Mouse (Mus musculus) CH12.LX (cell line): ENCODE results near the gene Ldlr. TPM values are rescaled to one million over a fixed set of nuclear protein-coding genes. Genes with fewer than 3 reads are reported as not detected.

Experiments
- DNase-seq: peaks from one replicate; pipeline ENCODE4 v3.0.0-alpha.2; 2013; ENCODE audit errors: extremely low read depth
- H3K27ac ChIP-seq: 2 replicates; pipeline ENCODE4 v1.5.1; 2012; ENCODE audit warnings: low read depth, mild to moderate bottlenecking, control low read depth, moderate library complexity; ENCODE audit not compliant: insufficient read depth
- H3K27me3 ChIP-seq: replicated peaks from 2 replicates; pipeline ENCODE3; 2012; ENCODE audit warnings: inconsistent platforms
- H3K36me3 ChIP-seq, 2 experiments: replicated peaks in 1 of 2; 2 replicates each; pipeline versions ENCODE3 to v1.6.1; 2012; ENCODE audit warnings: inconsistent platforms in 1 of 2, low read length in 1 of 2, mild to moderate bottlenecking in 1 of 2, mixed read lengths in 1 of 2, moderate library complexity in 1 of 2; ENCODE audit not compliant: control insufficient read depth in 1 of 2, insufficient read depth in 1 of 2
- H3K4me1 ChIP-seq, 2 experiments: 2 replicates each; pipeline ENCODE4 v1.6.1; 2012; ENCODE audit warnings: inconsistent platforms in 1 of 2, moderate library complexity in 1 of 2; ENCODE audit not compliant: insufficient read depth in 2 of 2, control insufficient read depth in 1 of 2
- H3K4me2 ChIP-seq: 2 replicates; pipeline ENCODE4 v1.6.1; 2012; ENCODE audit warnings: low read depth, mild to moderate bottlenecking, control low read depth; ENCODE audit not compliant: poor library complexity, insufficient read depth, severe bottlenecking
- H3K4me3 ChIP-seq, 3 experiments: fragments of 150-350 bp in 1 of 3; sonication (generic) in 1 of 3; replicated peaks in 1 of 3; 2 replicates each; pipeline versions ENCODE3 to v1.5.1; 2011 to 2012; ENCODE audit warnings: low read depth in 2 of 3, low read length in 2 of 3, mild to moderate bottlenecking in 2 of 3, moderate library complexity in 2 of 3, control low read depth in 1 of 3, improper control_type of control experiment in 1 of 3, inconsistent platforms in 1 of 3, mixed read lengths in 1 of 3; ENCODE audit not compliant: poor library complexity in 1 of 3
- H3K79me2 ChIP-seq: replicated peaks from 2 replicates; pipeline ENCODE4 v1.6.1; 2012; ENCODE audit warnings: mild to moderate bottlenecking, moderate library complexity; ENCODE audit not compliant: control insufficient read depth, poor library complexity, insufficient read depth, severe bottlenecking; ENCODE audit errors: extremely low read depth
- H3K9ac ChIP-seq: 2 replicates; pipeline ENCODE4 v1.6.1; 2012; ENCODE audit warnings: low read depth, mild to moderate bottlenecking, control low read depth, moderate library complexity; ENCODE audit not compliant: insufficient read depth
- H3K9me3 ChIP-seq: replicated peaks from 2 replicates; pipeline ENCODE3; 2012; ENCODE audit warnings: low read length, inconsistent platforms, mixed read lengths
- CHD1 ChIP-seq: IDR thresholded peaks from 2 replicates; pipeline ENCODE4 v1.6.1; 2012; ENCODE audit warnings: low read depth, low read length, improper control_type of control experiment, inconsistent platforms
- CTCF ChIP-seq, 2 experiments: IDR thresholded peaks in 1 of 2; conservative IDR thresholded peaks in 1 of 2; 2 replicates each; pipeline ENCODE4 v1.5.1; 2011 to 2012; ENCODE audit warnings: low read depth in 2 of 2, low read length in 2 of 2, improper control_type of control experiment in 1 of 2, inconsistent platforms in 1 of 2, mild to moderate bottlenecking in 1 of 2, moderate library complexity in 1 of 2
- EP300 ChIP-seq: IDR thresholded peaks from 2 replicates; pipeline ENCODE4 v1.6.1; 2011; ENCODE audit warnings: low read length, improper control_type of control experiment
- GABPA ChIP-seq: IDR thresholded peaks from 2 replicates; pipeline ENCODE4 v1.6.1; 2012; ENCODE audit warnings: low read depth, low read length, improper control_type of control experiment, inconsistent platforms; ENCODE audit not compliant: insufficient replicate concordance
- MAFK ChIP-seq: IDR thresholded peaks from 2 replicates; pipeline ENCODE4 v1.6.1; 2011; ENCODE audit warnings: low read length, improper control_type of control experiment; ENCODE audit not compliant: insufficient replicate concordance
- MAZ ChIP-seq: IDR thresholded peaks from 2 replicates; pipeline ENCODE4 v1.6.1; 2012; ENCODE audit warnings: low read depth, mild to moderate bottlenecking, inconsistent platforms, low read length, improper control_type of control experiment, moderate library complexity
- MXI1 ChIP-seq: IDR thresholded peaks from 2 replicates; pipeline ENCODE4 v1.6.1; 2011; ENCODE audit warnings: mild to moderate bottlenecking, low read depth, low read length, improper control_type of control experiment
- MYC ChIP-seq: IDR thresholded peaks from 2 replicates; pipeline ENCODE4 v1.6.1; 2011; ENCODE audit warnings: low read depth, mild to moderate bottlenecking, improper control_type of control experiment, low read length
- POLR2A ChIP-seq: IDR thresholded peaks from 2 replicates; pipeline ENCODE4 v1.6.1; 2011; ENCODE audit warnings: low read depth, mild to moderate bottlenecking, improper control_type of control experiment, low read length
- POLR2AphosphoS2 ChIP-seq: IDR thresholded peaks from 2 replicates; pipeline ENCODE4 v1.6.1; 2011; ENCODE audit warnings: low read depth, low read length, improper control_type of control experiment
- RCOR1 ChIP-seq: conservative IDR thresholded peaks from 2 replicates; pipeline ENCODE4 v1.6.1; 2012; ENCODE audit warnings: low read depth, mild to moderate bottlenecking, inconsistent platforms, low read length, improper control_type of control experiment
- SIN3A ChIP-seq: IDR thresholded peaks from 2 replicates; pipeline ENCODE4 v1.6.1; 2012; ENCODE audit warnings: low read length, improper control_type of control experiment, inconsistent platforms
- SMC3 ChIP-seq: IDR thresholded peaks from 2 replicates; pipeline ENCODE4 v1.6.1; 2011; ENCODE audit warnings: low read depth, low read length, improper control_type of control experiment
- UBTF ChIP-seq: IDR thresholded peaks from 2 replicates; pipeline ENCODE4 v1.6.1; 2012; ENCODE audit warnings: low read depth, mild to moderate bottlenecking, inconsistent platforms, low read length, improper control_type of control experiment, moderate library complexity
- ZNF384 ChIP-seq: IDR thresholded peaks from 2 replicates; pipeline ENCODE4 v1.6.1; 2012; ENCODE audit warnings: low read depth, low read length, improper control_type of control experiment, inconsistent platforms
- dilution Hi-C: fragments of 300-500 bp; cut with MboI; formaldehyde crosslinking; loops from 2 replicates; pipeline ENCODE4 v1.14.3; 2020; ENCODE audit warnings: low sequenced_read_pairs; ENCODE audit not compliant: extremely low pct_unique_long_range_greater_than_20kb, extremely low pct_ligation_motif_present
- in situ Hi-C: fragments of 300-500 bp; cut with MboI; formaldehyde crosslinking; loops from 3 replicates; pipeline ENCODE4 v1.14.3; 2019; ENCODE audit warnings: low sequenced_read_pairs, low pct_ligation_motif_present, low pct_unique_long_range_greater_than_20kb, mixed read lengths
- polyA plus RNA-seq: library from polyadenylated mRNA; unstranded; fragments of >175 nt; gene quantifications from 2 replicates; pipeline ENCODE4 v1.2.1, GENCODE M21; 2012; ENCODE audit warnings: low read depth; ENCODE audit not compliant: insufficient read length
- total RNA-seq, 2 experiments: library from RNA; depleted of rRNA; stranded (reverse); fragments of 300-350 nt in 1 of 2; fragments of >200 nt in 1 of 2; gene quantifications; 2 replicates each; pipeline ENCODE4 v1.2.3; 2012 to 2014

The Ldlr gene
- total and polyA plus RNA-seq, 3 experiments = 24.0 to 34.7 (median 24.9) TPM

GRCm38 (mm10) chr9:21735126-21735525 is 11.8 kb downstream of the Ldlr start:
- no peaks in the 10 kb centered on the region for H3K4me1 ChIP-seq
- H3K27ac ChIP-seq = no peak overlapping the region
- TF ChIP-seq POLR2A = no peak
- no peak for TF ChIP-seq MXI1
- no peak for TF ChIP-seq MAFK
- no peak for TF ChIP-seq CTCF (conservative IDR thresholded peaks at IDR 0.05 in 1 of 2, IDR thresholded peaks at IDR 0.05 in 1 of 2; ENCODE audit: low read depth in 2 of 2, low read length in 2 of 2)
- no peak for DNase-seq
- H3K9ac ChIP-seq = no peak overlapping the region
- H3K27me3 ChIP-seq = no peaks in the 10 kb centered on the region
- no peak overlapping the region for H3K4me3 ChIP-seq
- peaks cover 23% of the 10 kb centered on the region for H3K9me3 ChIP-seq
- dilution Hi-C loops = no loop called here
- no peak overlapping the region for H3K4me2 ChIP-seq
- peaks cover 10% of the 10 kb centered on the region for H3K79me2 ChIP-seq
- peaks cover 74 to 96% of the 10 kb centered on the region in 2 experiments for H3K36me3 ChIP-seq
- in situ Hi-C loops = no loop called here

DNA sequence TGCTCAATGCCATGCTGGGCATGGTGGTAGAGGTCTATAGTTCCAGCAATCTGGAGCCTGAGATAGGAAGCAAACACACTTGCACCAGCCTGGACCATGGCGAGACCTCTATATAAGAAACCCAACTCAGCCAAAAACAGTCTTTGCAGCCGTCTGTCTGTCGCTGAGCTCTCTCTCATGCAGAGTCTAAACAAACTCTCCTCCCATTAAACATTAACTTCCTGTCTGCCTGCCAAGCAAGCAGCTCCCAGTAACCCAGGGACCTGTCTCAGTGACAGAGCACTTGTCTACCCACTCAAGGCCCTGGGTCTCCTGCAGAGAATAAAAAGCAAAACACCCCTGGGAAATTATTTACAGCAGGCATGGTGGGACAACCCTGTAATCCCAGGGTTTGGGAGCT is 13.3 kb downstream of the Ldlr start:
- in situ Hi-C loops (no loop called here), dilution Hi-C loops (no loop called here)
- Histone ChIP-seq H3K4me1 (peaks cover 0 to 3% of the 10 kb centered on the region in 2 experiments; a peak in 1 of 4 replicates), H3K27ac (no peak overlapping the region), H3K4me3 (no peak overlapping the region), H3K4me2 (no peak overlapping the region), H3K27me3 (no peaks in the 10 kb centered on the region), H3K79me2 (no peaks in the 10 kb centered on the region), H3K9me3 (peaks cover 23% of the 10 kb centered on the region), H3K36me3 (peaks cover 73 to 95% of the 10 kb centered on the region in 2 experiments), H3K9ac (no peak overlapping the region)
- TF ChIP-seq SIN3A = no peak
- no peak for TF ChIP-seq ZNF384
- TF ChIP-seq UBTF = no peak
- no peak for DNase-seq

DNA sequence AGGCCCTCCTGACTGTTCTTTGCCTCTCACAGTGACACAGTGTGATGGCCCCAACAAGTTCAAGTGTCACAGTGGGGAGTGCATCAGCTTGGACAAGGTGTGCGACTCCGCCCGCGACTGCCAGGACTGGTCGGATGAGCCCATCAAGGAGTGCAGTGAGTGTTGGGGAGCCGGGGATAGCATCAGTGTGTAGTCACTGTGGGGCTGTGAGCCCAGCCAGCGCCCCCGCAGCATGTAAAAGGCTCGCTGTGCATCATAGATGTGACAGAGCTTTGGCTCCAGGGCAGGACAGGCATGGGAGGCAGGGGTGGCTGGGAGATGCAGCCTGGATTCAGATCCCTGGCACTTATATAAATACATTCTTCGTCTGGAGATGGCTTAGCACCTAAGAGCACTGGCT is 13.9 kb downstream of the Ldlr start:
- H3K36me3 ChIP-seq = peaks cover 73 to 95% of the 10 kb centered on the region in 2 experiments
- in situ Hi-C loops = no loop called here

More for the DNA sequence above, 13.9 kb downstream of the Ldlr start:
- Histone ChIP-seq H3K27ac (no peak overlapping the region), H3K79me2 (no peaks in the 10 kb centered on the region), H3K4me2 (no peak overlapping the region), H3K9me3 (peaks cover 23% of the 10 kb centered on the region), H3K4me3 (no peak overlapping the region), H3K4me1 (peaks cover 0 to 3% of the 10 kb centered on the region in 2 experiments; a peak in 1 of 4 replicates), H3K9ac (no peak overlapping the region)
- dilution Hi-C loops = no loop called here
- DNase-seq = no peak
- no peak for TF ChIP-seq MAZ
- TF ChIP-seq ZNF384 = no peak
- no peak for TF ChIP-seq SMC3
- TF ChIP-seq POLR2AphosphoS2 = no peak
- no peak for TF ChIP-seq CHD1
- no peak for TF ChIP-seq CTCF (conservative IDR thresholded peaks at IDR 0.05 in 1 of 2, IDR thresholded peaks at IDR 0.05 in 1 of 2; ENCODE audit: low read depth in 2 of 2, low read length in 2 of 2)
- TF ChIP-seq RCOR1 = no peak
- TF ChIP-seq UBTF = no peak
- TF ChIP-seq MYC = no peak
- no peak for TF ChIP-seq GABPA
- TF ChIP-seq POLR2A = no peak
- TF ChIP-seq EP300 = no peak
- TF ChIP-seq, all 38 proteins: peak for 0
- no peaks in the 10 kb centered on the region for H3K27me3 ChIP-seq
